Mouse (Mus musculus) midbrain, embryonic 10.5 days (tissue): ENCODE results near the gene Foxo3. TPM values are rescaled to one million over a fixed set of nuclear protein-coding genes. Genes with fewer than 3 reads are reported as not detected.

Experiments
- DNase-seq: peaks from one replicate; pipeline ENCODE4 v3.0.0-alpha.2; 2017; ENCODE audit warnings: low spot score
- H3K27ac ChIP-seq: fragments of 300-500 bp; sonication (generic); replicated peaks from 2 replicates; pipeline ENCODE4 v1.5.1; 2016; ENCODE audit warnings: mild to moderate bottlenecking
- H3K27me3 ChIP-seq: fragments of 300-500 bp; sonication (generic); 2 replicates; pipeline ENCODE4 v1.6.1; 2016; ENCODE audit warnings: low read depth, mild to moderate bottlenecking; ENCODE audit not compliant: poor library complexity, severe bottlenecking
- H3K36me3 ChIP-seq: fragments of 300-500 bp; sonication (generic); 2 replicates; pipeline ENCODE4 v1.6.1; 2016; ENCODE audit warnings: mild to moderate bottlenecking, moderate library complexity
- H3K4me1 ChIP-seq: fragments of 300-500 bp; sonication (generic); 2 replicates; pipeline ENCODE4 v1.6.1; 2016
- H3K4me3 ChIP-seq: fragments of 300-500 bp; sonication (generic); 2 replicates; pipeline ENCODE4 v1.5.1; 2016; ENCODE audit warnings: mild to moderate bottlenecking, moderate library complexity
- H3K9me3 ChIP-seq: fragments of 300-500 bp; sonication (generic); replicated peaks from 2 replicates; pipeline ENCODE4 v1.6.1; 2016; ENCODE audit warnings: mild to moderate bottlenecking
- WGBS: fragments of 180-500 bp; shearing (Covaris S2); methylation state at CpG from one replicate; pipeline ENCODE4 v1.1.7; 2016; 5-methylcytosine and 5-hydroxymethylcytosine counted together
- polyA plus RNA-seq: library from polyadenylated mRNA; unstranded; fragments of >200 nt; fragmentation: Nextera tagmentation; extraction: Ambion mirVana; gene quantifications from 2 replicates; pipeline ENCODE4 v1.2.1, GENCODE M21; 2016

Gene Foxo3
- polyA plus RNA-seq, 1 experiment from 2014 or later = 2.4 TPM

- no peak overlapping the region for H3K27ac ChIP-seq
- peaks cover 5% of the 10 kb centered on the region; the same call in 1 of the 2 replicates for H3K4me1 ChIP-seq
- no peaks in the 10 kb centered on the region for H3K9me3 ChIP-seq
- no peaks in the 10 kb centered on the region; the same call in 1 of the 2 replicates for H3K27me3 ChIP-seq
- no peak for DNase-seq
- 81% methylated on average over 8 of the region's 8 CpGs for WGBS
- peaks cover 7% of the 10 kb centered on the region for H3K36me3 ChIP-seq
- H3K4me3 ChIP-seq = no peak overlapping the region
Measured at GRCm38 (mm10) chr10:42260523-42260922, 16.0 kb downstream of the Foxo3 start.

GRCm38 (mm10) chr10:42259602-42260001 lies 17.0 kb downstream of the Foxo3 start:
- WGBS = 78% methylated on average over 4 of the region's 4 CpGs
- Histone ChIP-seq H3K27ac (no peak overlapping the region), H3K36me3 (0 out of 2 replicates have a peak, but pooled peaks cover 3% of the 10 kb centered on the region), H3K4me3 (no peak overlapping the region), H3K9me3 (no peaks in the 10 kb centered on the region), H3K27me3 (no peaks in the 10 kb centered on the region; the same call in 1 of the 2 replicates), H3K4me1 (peaks cover 5% of the 10 kb centered on the region; the same call in 1 of the 2 replicates)
- no peak for DNase-seq

DNA sequence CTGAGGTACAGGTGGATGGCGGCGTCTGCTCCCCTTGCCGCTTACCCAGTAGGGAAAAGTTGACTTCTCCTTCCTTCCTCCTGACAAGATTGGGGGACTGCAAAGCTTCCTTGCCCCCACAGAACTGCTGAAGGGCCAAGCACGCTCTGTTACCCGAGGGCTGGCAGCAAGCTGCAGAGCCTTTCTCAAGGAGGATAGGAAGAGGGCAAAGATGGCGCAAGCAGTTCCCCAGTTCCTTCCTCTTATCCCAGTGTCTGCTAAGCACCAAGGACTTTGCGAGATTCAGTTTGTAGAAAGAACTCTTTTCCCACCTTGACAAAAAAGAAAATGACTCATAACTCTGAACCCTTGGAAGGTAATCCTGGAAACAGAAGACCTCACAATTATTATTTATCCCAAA lies 18.6 kb downstream of the Foxo3 start:
- Histone ChIP-seq H3K36me3 (0 out of 2 replicates have a peak, but pooled peaks cover 3% of the 10 kb centered on the region), H3K9me3 (no peaks in the 10 kb centered on the region), H3K27me3 (no peaks in the 10 kb centered on the region; the same call in 1 of the 2 replicates), H3K4me1 (peaks cover 13% of the 10 kb centered on the region), H3K4me3 (no peak overlapping the region), H3K27ac (no peak overlapping the region)
- 89% methylated on average over 7 of the region's 7 CpGs for WGBS
- DNase-seq = no peak

DNA sequence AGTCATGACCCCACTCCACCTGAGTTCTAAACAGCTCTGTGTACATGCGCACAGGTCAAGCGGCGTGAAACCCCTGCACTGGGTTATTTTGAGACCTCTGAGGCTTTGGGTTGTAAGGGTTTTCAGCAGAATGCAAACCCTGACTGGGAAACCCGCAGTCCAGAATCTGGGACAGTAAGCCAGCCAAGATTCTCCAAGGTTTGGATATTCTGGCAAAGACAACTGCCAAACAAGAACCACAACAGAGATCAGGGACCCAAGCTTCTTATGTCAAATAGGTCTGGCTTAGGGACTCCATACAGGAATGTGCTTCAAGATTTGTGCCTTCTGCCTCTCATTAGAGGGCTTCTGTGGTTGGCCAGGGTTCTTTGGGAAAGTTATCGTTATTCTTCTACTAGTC lies 21.8 kb downstream of the Foxo3 start:
- Histone ChIP-seq H3K9me3 (no peaks in the 10 kb centered on the region), H3K27me3 (no peaks in the 10 kb centered on the region; the same call in 1 of the 2 replicates), H3K4me3 (no peak overlapping the region), H3K4me1 (peaks cover 30% of the 10 kb centered on the region), H3K36me3 (0 out of 2 replicates have a peak, but pooled peaks cover 3% of the 10 kb centered on the region), H3K27ac (no peak overlapping the region)
- DNase-seq = no peak
- 97% methylated on average over 5 of the region's 5 CpGs for WGBS

DNA sequence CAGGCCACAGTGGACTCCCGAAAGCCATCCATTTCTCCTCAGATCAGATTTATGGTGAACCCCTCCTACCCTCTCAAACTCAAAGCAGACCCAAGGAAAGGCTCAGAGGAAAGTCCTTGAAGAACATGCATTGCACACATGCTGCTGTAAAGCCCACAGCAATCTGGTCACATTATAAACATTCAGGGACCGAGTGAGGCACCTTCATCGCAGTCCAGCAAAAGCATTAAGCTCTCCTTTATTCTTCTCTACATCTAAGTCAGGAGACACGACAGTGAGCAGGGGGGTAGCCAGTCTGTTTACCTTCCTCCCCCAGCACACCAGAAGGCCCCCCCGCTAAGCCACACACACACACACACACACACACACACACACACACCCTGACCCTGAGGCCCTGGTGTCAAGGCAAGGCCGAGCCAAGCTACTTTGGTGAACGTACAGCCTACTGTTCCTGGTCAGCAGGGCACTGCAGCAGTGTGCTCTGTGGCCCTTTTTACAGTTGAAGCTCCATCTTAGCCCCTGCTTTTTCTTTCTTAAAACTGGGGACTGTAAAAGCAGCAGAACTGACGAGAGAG lies 24.7 kb downstream of the Foxo3 start:
- 58% methylated on average over 8 of the region's 8 CpGs for WGBS
- no peak overlapping the region for H3K4me3 ChIP-seq
- no peaks in the 10 kb centered on the region for H3K9me3 ChIP-seq
- H3K36me3 ChIP-seq = no peaks in the 10 kb centered on the region
- DNase-seq = no peak
- no peaks in the 10 kb centered on the region for H3K27me3 ChIP-seq
- 0 out of 2 replicates have a peak overlapping the region, but pooled peaks have one; percentile 43 for H3K27ac ChIP-seq
- H3K4me1 ChIP-seq = peaks cover 52% of the 10 kb centered on the region

GRCm38 (mm10) chr10:42251203-42251602 lies 25.4 kb downstream of the Foxo3 start:
- Histone ChIP-seq H3K4me1 (peaks cover 51% of the 10 kb centered on the region), H3K27ac (peak overlapping the region; percentile 43), H3K4me3 (no peak overlapping the region), H3K9me3 (no peaks in the 10 kb centered on the region), H3K27me3 (no peaks in the 10 kb centered on the region), H3K36me3 (no peaks in the 10 kb centered on the region)
- whole genome bisulfite sequencing = 57% methylated on average over 7 of the region's 7 CpGs
- DNase-seq = no peak

DNA sequence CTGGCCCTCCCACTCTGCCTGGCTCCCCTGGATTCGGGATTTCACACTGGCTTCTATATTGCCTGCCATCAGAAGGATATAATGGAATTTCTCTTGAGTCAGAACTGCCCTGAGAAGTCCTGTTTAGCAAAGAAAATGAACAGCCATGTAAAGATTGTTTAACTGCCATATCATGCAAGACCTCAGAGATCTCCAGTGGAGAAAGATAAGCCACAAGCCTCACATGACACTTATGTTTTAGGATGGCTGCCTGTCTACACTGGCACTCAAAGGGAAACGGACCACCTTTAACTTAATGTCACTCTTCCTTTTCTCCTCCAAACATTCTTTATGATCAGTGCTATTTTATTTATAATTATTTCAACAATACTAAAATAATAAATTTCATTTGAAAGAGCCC lies 26.6 kb downstream of the Foxo3 start:
- Histone ChIP-seq H3K9me3 (no peaks in the 10 kb centered on the region), H3K27ac (no peak overlapping the region), H3K36me3 (no peaks in the 10 kb centered on the region), H3K27me3 (no peaks in the 10 kb centered on the region), H3K4me1 (peaks cover 48% of the 10 kb centered on the region), H3K4me3 (no peak overlapping the region)
- WGBS = 87% methylated on average over 2 of the region's 2 CpGs
- no peak for DNase-seq

GRCm38 (mm10) chr10:42248644-42249043 lies 27.9 kb downstream of the Foxo3 start:
- Histone ChIP-seq H3K36me3 (no peaks in the 10 kb centered on the region), H3K4me3 (no peak overlapping the region), H3K27ac (no peak overlapping the region), H3K4me1 (peaks cover 44% of the 10 kb centered on the region), H3K27me3 (no peaks in the 10 kb centered on the region), H3K9me3 (no peaks in the 10 kb centered on the region)
- 62% methylated on average over 5 of the region's 5 CpGs for WGBS
- no peak for DNase-seq

- WGBS = 64% methylated on average over 4 of the region's 4 CpGs
- no peak for DNase-seq
Measured at GRCm38 (mm10) chr10:42248156-42248555, 28.4 kb downstream of the Foxo3 start.

DNA sequence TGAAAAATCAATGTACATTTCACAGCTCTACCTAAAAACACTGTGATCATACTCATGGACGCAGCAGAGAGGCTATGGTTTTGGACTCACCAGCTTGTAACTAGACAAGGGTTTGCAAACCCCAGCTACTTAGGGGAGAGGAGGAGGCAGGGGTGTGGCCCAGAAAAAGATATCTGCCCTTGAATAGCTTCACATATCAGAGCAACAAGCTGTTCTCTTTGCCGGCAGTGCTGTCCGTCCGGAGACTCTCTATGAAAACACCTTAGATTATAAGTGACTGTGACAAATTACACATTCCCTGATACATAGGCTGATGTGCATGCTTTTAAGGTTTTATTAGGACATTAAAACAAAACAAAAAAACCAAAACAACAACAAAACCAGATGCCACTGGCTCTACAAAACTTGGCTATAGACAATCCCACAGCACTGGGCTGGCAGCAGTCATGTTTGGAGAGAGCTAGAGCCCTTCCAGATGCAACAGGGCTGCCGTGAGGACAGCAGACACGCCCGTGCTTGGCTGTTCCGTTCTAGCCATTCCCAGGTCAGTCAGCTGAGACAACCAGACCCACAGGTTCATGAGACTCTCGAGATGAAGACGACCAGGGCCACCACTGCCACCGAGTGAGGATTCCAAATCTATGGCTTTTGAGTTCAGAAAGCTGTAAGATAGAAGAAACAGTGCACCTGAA lies 29.3 kb downstream of the Foxo3 start:
- Histone ChIP-seq H3K9me3 (no peaks in the 10 kb centered on the region), H3K4me1 (peaks cover 38% of the 10 kb centered on the region), H3K4me3 (no peak overlapping the region), H3K27me3 (no peaks in the 10 kb centered on the region), H3K36me3 (no peaks in the 10 kb centered on the region), H3K27ac (no peak overlapping the region)
- no peak for DNase-seq
- 82% methylated on average over 11 of the region's 11 CpGs for WGBS

More at GRCm38 (mm10) chr10:42248156-42248555, 28.4 kb downstream of the Foxo3 start:
- Histone ChIP-seq H3K27ac (no peak overlapping the region), H3K36me3 (no peaks in the 10 kb centered on the region), H3K27me3 (no peaks in the 10 kb centered on the region), H3K4me3 (no peak overlapping the region), H3K4me1 (peaks cover 41% of the 10 kb centered on the region), H3K9me3 (no peaks in the 10 kb centered on the region)

DNA sequence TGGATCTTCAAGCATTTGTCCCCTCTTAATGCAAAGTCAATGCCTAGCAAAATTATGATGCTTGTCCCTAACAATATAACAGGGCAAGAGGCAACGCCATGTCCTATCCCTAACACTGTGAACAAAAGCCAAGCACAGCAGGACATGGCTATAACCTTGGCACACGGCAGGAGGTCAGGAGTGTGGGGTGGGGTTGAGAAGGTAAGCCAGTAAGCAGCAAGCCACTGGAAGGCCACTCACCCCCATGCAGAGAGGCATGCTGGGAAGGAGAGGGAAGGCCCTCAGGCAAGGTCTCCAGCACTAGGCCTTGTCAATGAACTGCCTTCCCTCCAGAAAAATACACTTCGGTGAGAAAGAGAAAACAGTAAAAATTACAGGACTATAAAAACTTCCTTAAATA lies 30.1 kb downstream of the Foxo3 start:
- DNase-seq = no peak
- 84% methylated on average over 3 of the region's 3 CpGs for WGBS
- Histone ChIP-seq H3K4me3 (no peak overlapping the region), H3K9me3 (no peaks in the 10 kb centered on the region), H3K4me1 (peaks cover 35% of the 10 kb centered on the region), H3K27ac (no peak overlapping the region), H3K36me3 (no peaks in the 10 kb centered on the region), H3K27me3 (peaks cover 6% of the 10 kb centered on the region; the same call in 1 of the 2 replicates)

DNA sequence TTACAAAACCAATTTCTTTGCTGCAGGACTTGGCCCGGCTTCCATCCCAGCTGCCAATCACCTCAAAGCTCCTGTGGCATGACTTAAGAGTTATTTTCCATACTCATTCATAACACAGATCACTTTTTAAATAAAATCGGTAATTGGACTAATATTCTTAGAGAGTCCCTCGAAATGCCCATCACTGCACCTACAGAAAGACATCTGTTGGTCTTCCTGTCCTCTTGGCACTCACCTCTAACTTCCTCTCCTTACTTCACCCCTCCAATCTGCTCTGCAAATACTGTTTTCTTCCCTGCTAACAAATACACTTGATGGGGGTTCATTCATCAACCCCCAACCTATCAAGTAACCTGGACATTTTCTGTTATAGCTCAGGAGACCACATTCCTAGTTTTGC lies 30.9 kb downstream of the Foxo3 start:
- H3K36me3 ChIP-seq = no peaks in the 10 kb centered on the region
- WGBS = 90% methylated on average over 3 of the region's 3 CpGs
- no peak overlapping the region for H3K4me3 ChIP-seq
- no peaks in the 10 kb centered on the region for H3K9me3 ChIP-seq
- peaks cover 29% of the 10 kb centered on the region for H3K4me1 ChIP-seq
- no peak for DNase-seq
- no peak overlapping the region for H3K27ac ChIP-seq
- H3K27me3 ChIP-seq = peaks cover 7% of the 10 kb centered on the region; the same call in 1 of the 2 replicates

GRCm38 (mm10) chr10:42245256-42245601 lies 31.3 kb downstream of the Foxo3 start:
- 88% methylated on average over 3 of the region's 3 CpGs for WGBS
- Histone ChIP-seq H3K27ac (no peak overlapping the region), H3K4me3 (no peak overlapping the region), H3K27me3 (peaks cover 7% of the 10 kb centered on the region; the same call in 1 of the 2 replicates), H3K36me3 (no peaks in the 10 kb centered on the region), H3K9me3 (no peaks in the 10 kb centered on the region), H3K4me1 (peaks cover 29% of the 10 kb centered on the region)
- DNase-seq = no peak
